Mouse (Mus musculus) Patski (cell line): ENCODE data around the gene Sgsm2. TPM values are rescaled to one million over a fixed set of nuclear protein-coding genes. Genes with fewer than 3 reads are reported as not detected.

Experiments used
- ATAC-seq: fragments of 100-300 bp; one replicate; pipeline ENCODE4 v1.8.0; 2021
- CTCF ChIA-PET: fragments of 350-600 bp; sonication (Branson Sonifier 250); formaldehyde crosslinking; loops from one replicate; lab custom pipeline; 2022; ENCODE audit warnings: inconsistent platforms; lab: Charles Lee
- POLR2A ChIA-PET: fragments of 350-600 bp; sonication (Branson Sonifier 250); formaldehyde crosslinking; loops from one replicate; lab custom pipeline; 2022; ENCODE audit warnings: antibody characterized with exemption, inconsistent platforms; lab: Charles Lee
- DNase-seq: peaks from one replicate; pipeline ENCODE4 v3.0.0-alpha.2; 2011; ENCODE audit warnings: low read depth, low spot score
- H3K27me3 ChIP-seq: fragments of 371-371 bp; one replicate; pipeline ENCODE4 v1.5.1; 2021
- CTCF ChIP-seq: fragments of 100-300 bp; IDR thresholded peaks from one replicate; pipeline ENCODE4 v1.5.1; 2021
- in situ Hi-C: fragments of 300-500 bp; cut with MboI; formaldehyde crosslinking; loops from 3 replicates; pipeline ENCODE4 v1.11.1; 2018; ENCODE audit warnings: low pct_unique_long_range_greater_than_20kb, mixed read lengths
- polyA plus RNA-seq: library from polyadenylated mRNA; unstranded; gene quantifications from one replicate; pipeline ENCODE4 v1.2.3, GENCODE M21; 2021

The Sgsm2 gene
- polyA plus RNA-seq, 1 experiment from 2014 or later = 27.0 TPM

- no peaks in the 10 kb centered on the region for H3K27me3 ChIP-seq
- ChIA-PET POLR2A (interaction anchor here (0.9 to 1.7 kb wide), 2 partner anchors 8 to 17 kb away, joined by 4 to 5 read pairs; no protein-coding TSS in a partner anchor), CTCF (no interaction called here)
- peak; percentile 5 for ATAC-seq
- no peak for DNase-seq
- TF ChIP-seq CTCF = no peak
- in situ Hi-C loops = no loop called here
Measured at GRCm38 (mm10) chr11:74831191-74831605, 65.7 kb downstream of the Sgsm2 start.

GRCm38 (mm10) chr11:74830256-74831161 lies 66.4 kb downstream of the Sgsm2 start, which contains the start of gene Mnt:
Gene Mnt (plus strand): TSS chr11:74830920.
- in situ Hi-C loops = no loop called here
- POLR2A ChIA-PET = interaction anchor here (1.1 to 1.9 kb wide), 3 partner anchors 8 to 86 kb away, joined by 3 to 10 read pairs (median 4); no protein-coding TSS in a partner anchor
- peak; percentile 66 for ATAC-seq
- no peaks in the 10 kb centered on the region for H3K27me3 ChIP-seq
- CTCF ChIA-PET = interaction anchor here (2.5 kb wide), 1 partner anchor 10 kb away, joined by 9 read pairs; no protein-coding TSS in a partner anchor
- no peak for TF ChIP-seq CTCF
- DNase-seq = peak; percentile 99

- POLR2A ChIA-PET = interaction anchor here (1.1 to 1.9 kb wide), 3 partner anchors 9 to 87 kb away, joined by 3 to 10 read pairs (median 4); no protein-coding TSS in a partner anchor
- DNase-seq (no peak), ATAC-seq (peak; percentile 19)
- TF ChIP-seq CTCF = no peak
- in situ Hi-C loops = no loop called here
- CTCF ChIA-PET = interaction anchor here (2.5 kb wide), 1 partner anchor 9 kb away, joined by 9 read pairs; no protein-coding TSS in a partner anchor
- H3K27me3 ChIP-seq = no peaks in the 10 kb centered on the region
Measured at GRCm38 (mm10) chr11:74829812-74830211, 67.0 kb downstream of the Sgsm2 start.

- DNase-seq (no peak), ATAC-seq (no peak)
- TF ChIP-seq CTCF = no peak
- H3K27me3 ChIP-seq = no peaks in the 10 kb centered on the region
- CTCF ChIA-PET = interaction anchor here (2.5 kb wide), 1 partner anchor 8 kb away, joined by 9 read pairs; no protein-coding TSS in a partner anchor
- POLR2A ChIA-PET = interaction anchor here (1.1 to 1.9 kb wide), 3 partner anchors 9 to 87 kb away, joined by 3 to 10 read pairs (median 4); no protein-coding TSS in a partner anchor
- in situ Hi-C loops = no loop called here
Measured at GRCm38 (mm10) chr11:74828965-74829550, 67.8 kb downstream of the Sgsm2 start.

- no peak for ATAC-seq
- H3K27me3 ChIP-seq = no peaks in the 10 kb centered on the region
- no peak for TF ChIP-seq CTCF
- in situ Hi-C loops = no loop called here
- CTCF ChIA-PET = interaction anchor here (2.5 kb wide), 1 partner anchor 8 kb away, joined by 9 read pairs; no protein-coding TSS in a partner anchor
- no peak for DNase-seq
- POLR2A ChIA-PET = interaction anchor here (1.6 to 1.9 kb wide), 2 partner anchors 10 to 12 kb away, joined by 4 to 10 read pairs; no protein-coding TSS in a partner anchor
Measured at GRCm38 (mm10) chr11:74828404-74828931, 68.4 kb downstream of the Sgsm2 start.

GRCm38 (mm10) chr11:74827791-74828403 lies 69.0 kb downstream of the Sgsm2 start:
- ChIA-PET CTCF (no interaction called here), POLR2A (no interaction called here)
- no peak for TF ChIP-seq CTCF
- in situ Hi-C loops = no loop called here
- ATAC-seq (no peak), DNase-seq (no peak)
- H3K27me3 ChIP-seq = no peaks in the 10 kb centered on the region

- DNase-seq (no peak), ATAC-seq (no peak)
- TF ChIP-seq CTCF = no peak
- CTCF ChIA-PET = interaction anchor here (1.2 kb wide), 1 partner anchor 22 kb away, joined by 7 read pairs; no protein-coding TSS in a partner anchor
- POLR2A ChIA-PET = interaction anchor here (0.7 kb wide), 3 partner anchors 40 to 193 kb away, joined by 3 to 6 read pairs (median 3); no protein-coding TSS in a partner anchor
- no peaks in the 10 kb centered on the region for H3K27me3 ChIP-seq
- in situ Hi-C loops = no loop called here
Measured at GRCm38 (mm10) chr11:74826702-74827101, 70.2 kb downstream of the Sgsm2 start.

- DNase-seq (no peak), ATAC-seq (no peak)
- TF ChIP-seq CTCF = no peak
- CTCF ChIA-PET = interaction anchor here (1.2 to 1.5 kb wide), 2 partner anchors 22 to 33 kb away, joined by 3 to 7 read pairs; no protein-coding TSS in a partner anchor
- POLR2A ChIA-PET = interaction anchor here (0.6 to 0.7 kb wide), 3 partner anchors 39 to 192 kb away, joined by 3 to 6 read pairs (median 3); no protein-coding TSS in a partner anchor
- in situ Hi-C loops = no loop called here
- no peaks in the 10 kb centered on the region for H3K27me3 ChIP-seq
Measured at GRCm38 (mm10) chr11:74826151-74826550, 70.7 kb downstream of the Sgsm2 start.

- in situ Hi-C loops = no loop called here
- no peak for ATAC-seq
- H3K27me3 ChIP-seq = no peaks in the 10 kb centered on the region
- TF ChIP-seq CTCF = no peak
- CTCF ChIA-PET = interaction anchor here (0.9 to 3.5 kb wide), 5 partner anchors 9 to 29 kb away, joined by 3 to 17 read pairs (median 4); no protein-coding TSS in a partner anchor
- no peak for DNase-seq
- POLR2A ChIA-PET = interaction anchor here (1.2 kb wide), 1 partner anchor 9 kb away, joined by 5 read pairs; no protein-coding TSS in a partner anchor
Measured at GRCm38 (mm10) chr11:74822746-74823440, 74.0 kb downstream of the Sgsm2 start.
